Mouse (Mus musculus) heart, embryonic 11.5 days (tissue): Measurements from ENCODE around the gene Olfr279. TPM values are rescaled to one million over a fixed set of nuclear protein-coding genes. Genes with fewer than 3 reads are reported as not detected.
"Not testable (repeated sequence)": the region's sequence is repeated elsewhere in the genome, so short reads cannot be mapped to it uniquely, and the experiment has no call there.

ENCODE experiments used
- ATAC-seq: fragments of 200-750 bp; cut with Nextera tagmentation; replicated peaks from 2 replicates; pipeline ENCODE4 v1.8.0; 2017; ENCODE audit warnings: moderate library complexity; ENCODE audit not compliant: insufficient number of reproducible peaks, low FRiP score, low TSS enrichment
- H3K27ac ChIP-seq: fragments of 300-500 bp; sonication (generic); 2 replicates; pipeline ENCODE4 v1.5.1; 2014; ENCODE audit warnings: mild to moderate bottlenecking, low read depth, low read length
- H3K27me3 ChIP-seq: fragments of 300-500 bp; sonication (generic); 2 replicates; pipeline ENCODE4 v1.6.1; 2014; ENCODE audit warnings: mild to moderate bottlenecking, low read length, mixed read lengths; ENCODE audit not compliant: control insufficient read depth, insufficient read depth
- H3K36me3 ChIP-seq: fragments of 300-500 bp; sonication (generic); 2 replicates; pipeline ENCODE4 v1.6.1; 2014; ENCODE audit warnings: mild to moderate bottlenecking, low read length, moderate library complexity, mixed read lengths; ENCODE audit not compliant: control insufficient read depth, insufficient read depth
- H3K4me1 ChIP-seq: fragments of 300-500 bp; sonication (generic); 2 replicates; pipeline ENCODE4 v1.6.1; 2014; ENCODE audit warnings: low read length; ENCODE audit not compliant: control insufficient read depth, insufficient read depth
- H3K4me2 ChIP-seq: fragments of 300-500 bp; sonication (generic); 2 replicates; pipeline ENCODE4 v1.6.1; 2014; ENCODE audit warnings: mild to moderate bottlenecking, moderate library complexity
- H3K4me3 ChIP-seq: fragments of 300-500 bp; sonication (generic); 2 replicates; pipeline ENCODE4 v1.5.1; 2014; ENCODE audit warnings: low read depth, low read length
- H3K9ac ChIP-seq: fragments of 300-500 bp; sonication (generic); 2 replicates; pipeline ENCODE4 v1.6.1; 2014; ENCODE audit warnings: mild to moderate bottlenecking, low read depth, low read length, moderate library complexity
- H3K9me3 ChIP-seq: fragments of 300-500 bp; sonication (generic); replicated peaks from 2 replicates; pipeline ENCODE4 v1.6.1; 2016; ENCODE audit warnings: low read length; ENCODE audit not compliant: control insufficient read depth
- WGBS: fragments of 180-500 bp; shearing (Covaris S2); extraction: QIAGEN DNeasy Blood & Tissue Kit; methylation state at CpG from one replicate; pipeline ENCODE4 v1.1.7; 2014; ENCODE audit not compliant: insufficient replicate concordance; 5-methylcytosine and 5-hydroxymethylcytosine counted together
- polyA plus RNA-seq: library from polyadenylated mRNA; unstranded; fragments of >200 nt; fragmentation: Nextera tagmentation; extraction: Ambion mirVana; gene quantifications from 2 replicates; pipeline ENCODE4 v1.2.1, GENCODE M21; 2014

Gene Olfr279
- polyA plus RNA-seq, 1 experiment from 2014 or later: not detected

DNA sequence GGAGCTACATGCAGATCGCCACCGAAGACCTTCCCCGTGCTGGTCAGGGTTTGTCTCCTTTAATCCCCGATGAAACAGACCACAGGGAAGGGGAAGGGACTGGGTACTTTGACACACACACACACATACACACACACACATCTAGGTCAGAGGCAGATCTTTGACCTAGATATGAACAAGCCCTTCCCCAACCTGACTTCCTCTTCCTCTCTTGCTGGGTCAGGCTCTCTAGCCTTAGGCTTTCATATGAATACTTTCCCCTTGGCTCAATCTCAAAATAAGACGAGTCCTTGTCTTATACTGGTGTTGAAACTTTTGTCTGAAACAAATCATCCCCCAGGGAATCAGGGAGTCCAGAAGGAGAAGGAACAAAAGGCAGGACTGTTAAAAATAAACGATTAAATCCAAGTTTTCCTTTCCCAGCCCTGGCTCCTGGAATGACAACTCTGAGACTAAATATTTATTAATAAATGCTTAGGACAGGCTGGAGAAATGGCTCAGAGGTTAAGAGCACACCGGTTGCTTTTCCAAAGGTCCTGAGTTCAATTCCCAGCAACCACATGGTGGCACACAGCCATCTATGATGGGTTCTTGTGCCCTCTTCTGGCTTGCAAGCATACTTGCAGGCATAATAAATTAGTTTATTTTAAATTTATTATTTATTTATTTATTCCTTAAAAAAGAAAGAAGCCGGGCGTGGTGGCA is 14.2 kb downstream of the Olfr279 start:
- WGBS: 68% methylated on average over 9 of the region's 9 CpGs
- no peak overlapping the region for H3K4me3 ChIP-seq
- no peak overlapping the region for H3K27ac ChIP-seq
- H3K9me3 ChIP-seq: no peaks in the 10 kb centered on the region
- H3K36me3 ChIP-seq: no peaks in the 10 kb centered on the region
- no peak overlapping the region for H3K9ac ChIP-seq
- H3K4me1 ChIP-seq: peaks cover 4% of the 10 kb centered on the region; the same call in 1 of the 2 replicates
- ATAC-seq: no peak
- no peaks in the 10 kb centered on the region for H3K27me3 ChIP-seq
- no peak overlapping the region for H3K4me2 ChIP-seq

DNA sequence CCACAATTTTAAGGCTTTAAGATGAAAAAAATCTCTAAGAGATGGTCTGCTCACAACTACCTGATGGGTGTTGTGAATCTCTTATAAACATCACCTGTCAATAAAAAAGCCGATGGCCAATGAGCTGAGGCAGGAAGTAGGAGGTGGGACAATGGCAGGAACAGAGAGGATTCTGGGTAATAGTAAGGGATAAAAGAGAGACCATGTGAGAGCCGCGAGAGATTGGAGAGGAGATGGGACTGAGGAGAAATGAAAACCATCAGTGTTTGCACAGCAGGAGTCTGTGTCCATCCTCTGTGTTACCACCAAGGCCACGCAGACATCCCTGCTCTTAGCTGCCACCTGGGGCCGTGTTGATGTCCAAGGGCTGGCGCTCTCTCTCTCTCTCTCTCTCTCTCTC is 15.1 kb downstream of the Olfr279 start:
- Histone ChIP-seq H3K4me1 (peaks cover 6% of the 10 kb centered on the region), H3K4me3 (no peak overlapping the region), H3K36me3 (no peaks in the 10 kb centered on the region), H3K27me3 (no peaks in the 10 kb centered on the region), H3K4me2 (no peak overlapping the region), H3K9ac (no peak overlapping the region), H3K9me3 (no peaks in the 10 kb centered on the region), H3K27ac (no peak overlapping the region)
- 84% methylated on average over 6 of the region's 6 CpGs for WGBS
- ATAC-seq: no peak

DNA sequence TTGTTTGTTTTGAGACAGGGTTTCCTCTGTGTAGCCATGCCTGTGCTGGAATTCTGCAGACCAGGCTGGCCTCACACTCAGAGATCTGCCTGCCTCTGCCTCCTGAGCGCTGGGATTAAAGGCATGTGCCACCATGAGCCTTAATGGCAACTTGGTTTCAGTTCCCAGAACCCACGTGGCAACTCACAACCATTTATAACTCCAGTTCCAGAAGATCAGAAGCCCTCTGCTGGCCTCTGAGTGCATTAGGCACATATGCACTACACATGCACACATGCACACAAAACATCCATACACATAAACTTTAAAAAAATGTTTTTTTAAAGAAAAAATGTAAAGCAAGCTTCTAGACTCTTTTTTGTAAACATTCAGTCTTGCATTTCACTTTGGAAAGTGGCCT is 17.2 kb downstream of the Olfr279 start:
- H3K27ac ChIP-seq: no peak overlapping the region
- 47% methylated on average over 2 of the region's 2 CpGs for WGBS
- no peaks in the 10 kb centered on the region for H3K27me3 ChIP-seq
- no peaks in the 10 kb centered on the region for H3K36me3 ChIP-seq
- no peak for ATAC-seq
- no peak overlapping the region for H3K4me2 ChIP-seq
- H3K9ac ChIP-seq: no peak overlapping the region
- no peaks in the 10 kb centered on the region for H3K9me3 ChIP-seq
- H3K4me1 ChIP-seq: peaks cover 14% of the 10 kb centered on the region
- H3K4me3 ChIP-seq: no peak overlapping the region

DNA sequence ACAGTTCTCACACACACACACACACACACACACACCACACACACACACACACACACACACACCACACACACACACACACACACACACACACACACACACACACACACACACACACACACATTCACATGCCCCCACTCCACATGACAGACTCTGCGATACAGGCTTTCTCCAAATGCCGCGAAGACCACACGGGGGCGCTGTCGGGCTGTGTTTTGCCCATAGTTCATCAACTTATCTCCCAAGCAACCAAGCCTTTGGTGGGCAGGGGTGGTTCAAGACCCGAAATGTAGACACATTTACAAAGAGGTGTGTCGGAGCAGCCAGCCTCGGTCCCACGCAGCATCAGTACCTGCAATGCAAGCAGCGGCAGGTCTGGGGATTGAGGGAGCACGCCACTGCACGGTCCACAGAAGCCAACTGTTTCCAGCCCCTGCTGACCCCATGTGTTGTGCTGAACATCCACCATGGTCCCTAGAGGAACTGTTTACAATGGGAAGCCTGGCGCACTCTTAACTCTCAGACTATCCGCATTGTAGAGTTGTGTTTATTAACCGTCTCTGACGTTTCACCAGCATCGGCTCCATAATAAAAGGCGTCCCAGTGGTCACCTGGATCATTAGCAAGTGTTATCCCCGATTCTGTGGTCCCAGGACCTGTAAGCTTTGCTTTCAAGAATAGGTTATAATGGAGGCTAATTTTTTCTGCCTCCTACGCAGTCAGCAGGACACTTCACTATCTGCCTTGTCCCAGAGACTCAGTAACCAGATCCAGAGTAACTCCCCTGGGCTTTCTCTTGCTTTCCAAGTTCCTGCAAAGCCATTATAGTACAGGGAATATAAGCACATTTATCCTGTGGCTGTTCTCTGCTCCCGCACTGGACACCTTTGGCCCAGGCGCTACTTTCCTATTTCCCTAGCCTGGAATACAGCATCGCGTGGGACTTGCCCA is 18.5 kb downstream of the Olfr279 start:
- H3K4me1 ChIP-seq: peaks cover 14% of the 10 kb centered on the region
- no peaks in the 10 kb centered on the region for H3K36me3 ChIP-seq
- 28% methylated on average over 25 of the region's 25 CpGs for WGBS
- peak overlapping the region; percentile 54 for H3K4me2 ChIP-seq
- ATAC-seq: no peak
- no peaks in the 10 kb centered on the region for H3K27me3 ChIP-seq
- H3K9ac ChIP-seq: no peak overlapping the region
- no peak overlapping the region for H3K27ac ChIP-seq
- H3K4me3 ChIP-seq: no peak overlapping the region
- no peaks in the 10 kb centered on the region for H3K9me3 ChIP-seq

DNA sequence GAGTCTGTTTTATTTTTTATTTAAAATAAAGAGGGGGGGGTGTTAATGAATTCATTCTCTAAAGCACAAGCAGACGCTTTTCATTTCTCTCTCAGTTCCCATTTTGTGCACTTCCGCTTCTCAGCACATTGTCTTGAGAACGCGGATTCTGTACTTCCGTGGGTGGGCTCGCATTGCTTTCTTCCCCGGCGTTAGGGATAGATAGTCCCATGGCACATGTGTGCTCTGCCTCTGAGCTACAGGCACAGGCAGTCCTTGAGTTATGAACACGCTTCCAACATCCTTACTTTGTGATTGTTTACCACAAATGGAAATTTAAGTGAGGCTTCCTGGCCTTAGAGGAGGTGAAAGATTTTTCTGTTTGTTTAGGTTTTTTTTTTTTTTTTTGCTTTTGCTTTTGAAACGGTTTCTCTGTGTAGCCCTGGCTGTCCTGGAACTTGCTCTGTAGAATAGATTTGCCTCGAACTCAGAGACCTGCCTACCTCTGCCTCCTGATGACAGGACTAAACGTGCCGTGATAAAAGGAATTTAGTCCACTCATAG is 19.3 kb downstream of the Olfr279 start:
- no peak overlapping the region for H3K27ac ChIP-seq

DNA sequence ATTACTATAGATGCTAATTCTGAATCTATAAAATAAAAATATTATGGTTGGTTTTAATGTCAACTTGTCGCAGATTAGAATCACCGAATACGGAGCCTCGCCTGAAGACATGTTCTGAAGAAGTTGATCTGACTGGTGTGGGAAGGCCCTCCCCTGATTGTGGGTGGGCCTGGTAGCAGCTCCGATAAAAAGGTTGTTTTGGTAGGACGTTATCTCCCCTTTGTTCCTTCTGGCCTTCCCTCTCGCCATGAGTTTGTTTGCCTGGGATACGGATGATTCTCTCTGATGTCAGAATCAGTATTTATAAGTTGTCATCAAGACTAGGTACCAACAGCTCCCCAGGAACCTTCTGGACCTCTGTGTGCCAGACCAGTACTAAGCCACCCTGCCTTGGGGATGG is 20.0 kb downstream of the Olfr279 start:
- Histone ChIP-seq H3K9me3 (no peaks in the 10 kb centered on the region), H3K9ac (no peak overlapping the region), H3K4me3 (no peak overlapping the region), H3K27me3 (no peaks in the 10 kb centered on the region), H3K4me2 (no peak overlapping the region), H3K4me1 (peaks cover 14% of the 10 kb centered on the region), H3K36me3 (no peaks in the 10 kb centered on the region), H3K27ac (no peak overlapping the region)
- ATAC-seq: no peak
- WGBS: 26% methylated on average over 8 of the region's 8 CpGs

More for the DNA sequence above, 19.3 kb downstream of the Olfr279 start:
- H3K9me3 ChIP-seq: no peaks in the 10 kb centered on the region
- peaks cover 14% of the 10 kb centered on the region for H3K4me1 ChIP-seq
- H3K4me3 ChIP-seq: no peak overlapping the region
- no peak overlapping the region for H3K9ac ChIP-seq
- ATAC-seq: no peak
- H3K36me3 ChIP-seq: no peaks in the 10 kb centered on the region
- peak overlapping the region; percentile 2; the same call in 1 of the 2 replicates for H3K4me2 ChIP-seq
- WGBS: 69% methylated on average over 13 of the region's 13 CpGs
- H3K27me3 ChIP-seq: no peaks in the 10 kb centered on the region

DNA sequence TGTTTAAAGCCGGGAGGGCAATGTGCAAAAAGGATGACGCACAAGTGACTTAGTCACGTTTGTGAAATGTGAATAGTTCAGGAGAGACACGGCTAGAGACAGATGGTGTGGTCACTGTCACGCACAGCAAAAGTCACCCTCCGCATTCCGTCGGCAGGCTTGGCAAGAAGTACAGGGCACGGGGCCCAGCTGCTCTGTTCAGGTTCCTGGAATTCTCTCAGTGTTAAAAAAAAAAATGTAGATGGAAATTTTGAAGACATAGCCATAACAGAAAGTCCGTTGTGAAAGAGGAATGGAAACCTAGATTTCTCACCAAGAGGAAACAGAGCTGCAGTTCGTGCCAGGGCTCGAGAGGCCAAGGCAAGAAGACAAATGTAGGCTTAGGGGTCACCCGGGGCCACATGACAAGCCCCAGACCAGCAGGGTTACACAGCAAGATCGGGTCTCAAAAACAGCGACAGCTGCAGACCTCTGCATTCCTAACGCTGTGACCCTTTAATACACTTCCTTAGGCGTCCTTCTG is 20.7 kb downstream of the Olfr279 start:
- peaks cover 2% of the 10 kb centered on the region; the same call in 1 of the 2 replicates for H3K36me3 ChIP-seq
- H3K9ac ChIP-seq: no peak overlapping the region
- H3K27me3 ChIP-seq: no peaks in the 10 kb centered on the region
- H3K4me1 ChIP-seq: peaks cover 14% of the 10 kb centered on the region
- H3K4me3 ChIP-seq: no peak overlapping the region
- no peaks in the 10 kb centered on the region for H3K9me3 ChIP-seq
- WGBS: 41% methylated on average over 17 of the region's 17 CpGs
- H3K4me2 ChIP-seq: 0 out of 2 replicates have a peak overlapping the region, but pooled peaks have one; percentile 4
- ATAC-seq: no peak
- no peak overlapping the region for H3K27ac ChIP-seq

DNA sequence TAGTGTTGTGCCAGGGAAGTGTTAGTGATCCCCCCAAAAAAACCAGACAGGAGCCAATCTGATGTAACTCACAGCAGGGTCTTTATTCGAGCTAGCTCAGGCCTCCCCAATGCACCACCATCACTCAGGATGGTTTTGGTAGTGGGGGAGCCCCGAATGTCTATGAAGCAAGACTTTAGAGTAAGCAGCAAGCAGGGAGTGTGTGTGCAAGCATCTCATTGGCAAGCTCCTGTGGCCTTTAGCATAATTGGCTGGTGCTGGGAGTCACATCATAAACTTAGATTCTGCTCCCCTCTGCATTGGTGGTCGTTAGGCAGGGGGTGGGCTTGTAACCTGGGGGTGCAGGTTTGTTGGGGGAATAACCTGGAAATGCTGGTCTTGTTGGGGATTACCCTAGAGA is 21.5 kb downstream of the Olfr279 start:
- not testable (repeated sequence) for H3K27me3 ChIP-seq, H3K36me3 ChIP-seq, H3K4me3 ChIP-seq, ATAC-seq, H3K9ac ChIP-seq, H3K27ac ChIP-seq, H3K9me3 ChIP-seq, H3K4me2 ChIP-seq
- WGBS: 64% methylated on average over 3 of the region's 3 CpGs
- peaks cover 14% of the 10 kb centered on the region for H3K4me1 ChIP-seq
